Mouse (Mus musculus): ENCODE measurements around the gene Cmtm4. TPM values are rescaled to one million over a fixed set of nuclear protein-coding genes. Genes with fewer than 3 reads are reported as not detected.
"Not testable (repeated sequence)": the region's sequence is repeated elsewhere in the genome, so short reads cannot be mapped to it uniquely, and the experiment has no call there.

Cmtm4 gene
- polyA plus RNA-seq, 1 experiment from 2014 or later: 3.6 TPM

DNA sequence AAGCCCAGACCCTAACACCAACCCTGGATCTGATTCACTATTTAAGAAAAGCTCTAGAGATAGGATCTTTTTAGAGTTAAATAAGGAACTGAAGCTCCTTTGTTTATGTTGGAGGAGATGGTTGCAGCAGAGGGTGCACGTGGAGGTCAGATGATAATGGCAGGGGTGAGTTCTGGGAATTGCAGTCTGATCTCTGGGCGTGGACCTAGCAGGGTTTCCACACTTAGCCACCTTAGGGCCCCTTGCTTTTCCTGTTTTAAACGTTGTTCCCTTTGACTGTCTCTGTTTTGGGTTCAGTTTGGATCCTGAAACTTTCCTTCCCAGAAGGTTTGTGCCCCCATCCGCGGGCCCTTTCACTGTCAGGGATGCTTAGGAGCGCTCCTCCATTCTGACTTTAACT is 87.3 kb downstream of the Cmtm4 start:
- not testable (repeated sequence) for H3K4me1 ChIP-seq (ENCODE audit: control insufficient read depth, insufficient read depth, low read length); ATAC-seq (ENCODE audit: low FRiP score, low TSS enrichment); H3K36me3 ChIP-seq (ENCODE audit: control insufficient read depth, insufficient read depth, low read length); DNase-seq; H3K4me2 ChIP-seq (ENCODE audit: low read length); H3K9me3 ChIP-seq (ENCODE audit: control insufficient read depth, low read length); H3K27me3 ChIP-seq (ENCODE audit: control insufficient read depth, insufficient read depth, low read length); H3K9ac ChIP-seq (replicated peaks; ENCODE audit: low read length); H3K27ac ChIP-seq (replicated peaks; ENCODE audit: low read depth, low read length); H3K4me3 ChIP-seq (replicated peaks; ENCODE audit: low read depth, low read length)
- WGBS: 68% methylated on average over 6 of the region's 6 CpGs

DNA sequence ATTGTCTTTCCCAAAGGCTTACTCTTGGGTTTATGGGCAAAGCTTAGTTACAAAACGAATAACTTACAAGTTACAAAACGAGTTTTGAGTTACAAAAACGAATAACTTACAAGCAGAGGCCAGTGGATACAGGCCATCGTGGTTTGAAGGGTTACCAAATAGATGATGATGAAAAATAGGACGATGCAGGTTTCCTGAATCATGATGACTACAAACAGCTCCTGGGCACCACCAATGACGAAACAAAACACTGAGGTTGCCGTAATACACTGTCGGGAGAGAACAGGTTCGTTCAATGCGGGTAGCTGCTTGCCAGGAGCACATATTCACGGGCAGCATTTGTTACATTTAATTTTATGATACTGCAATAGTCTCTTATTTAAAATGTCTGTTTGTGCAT is 90.6 kb downstream of the Cmtm4 start:
- Histone ChIP-seq H3K27ac (replicated peaks; ENCODE audit: low read depth, low read length) (no peak overlapping the region), H3K36me3 (ENCODE audit: control insufficient read depth, insufficient read depth, low read length) (no peaks in the 10 kb centered on the region), H3K4me2 (ENCODE audit: low read length) (no peak overlapping the region), H3K4me1 (ENCODE audit: control insufficient read depth, insufficient read depth, low read length) (peaks cover 7% of the 10 kb centered on the region; the same call in 1 of the 2 replicates), H3K9ac (replicated peaks; ENCODE audit: low read length) (no peak overlapping the region), H3K4me3 (replicated peaks; ENCODE audit: low read depth, low read length) (no peak overlapping the region), H3K27me3 (ENCODE audit: control insufficient read depth, insufficient read depth, low read length) (no peaks in the 10 kb centered on the region), H3K9me3 (ENCODE audit: control insufficient read depth, low read length) (no peaks in the 10 kb centered on the region)
- no peak for DNase-seq
- 88% methylated on average over 11 of the region's 11 CpGs for WGBS
- ATAC-seq (ENCODE audit: low FRiP score, low TSS enrichment): no peak

DNA sequence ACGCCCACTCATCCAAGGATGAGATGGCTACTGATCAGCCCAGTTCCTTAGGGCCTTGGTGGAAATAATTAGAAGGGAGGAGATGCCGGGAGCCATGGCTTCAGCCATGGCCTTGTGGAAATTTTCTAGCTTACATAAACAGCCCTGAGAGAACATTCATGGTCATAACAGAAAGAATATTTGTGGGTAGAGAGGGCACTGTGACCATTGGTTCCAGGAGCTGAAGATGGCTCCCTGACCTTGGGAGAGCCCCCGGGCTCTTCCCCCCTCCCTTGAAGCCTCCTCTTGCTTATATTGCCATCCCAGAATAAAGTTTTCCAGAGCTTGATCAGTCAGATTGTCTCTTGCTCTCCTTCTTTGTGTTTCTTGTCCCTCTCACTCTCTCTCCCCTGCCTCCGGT is 93.1 kb downstream of the Cmtm4 start:
- 89% methylated on average over 4 of the region's 4 CpGs for WGBS
- H3K4me3 ChIP-seq (replicated peaks; ENCODE audit: low read depth, low read length); H3K9ac ChIP-seq (replicated peaks; ENCODE audit: low read length); H3K27ac ChIP-seq (replicated peaks; ENCODE audit: low read depth, low read length); ATAC-seq (ENCODE audit: low FRiP score, low TSS enrichment); H3K4me1 ChIP-seq (ENCODE audit: control insufficient read depth, insufficient read depth, low read length); H3K27me3 ChIP-seq (ENCODE audit: control insufficient read depth, insufficient read depth, low read length); H3K9me3 ChIP-seq (ENCODE audit: control insufficient read depth, low read length); H3K36me3 ChIP-seq (ENCODE audit: control insufficient read depth, insufficient read depth, low read length); H3K4me2 ChIP-seq (ENCODE audit: low read length); DNase-seq: not testable (repeated sequence)

DNA sequence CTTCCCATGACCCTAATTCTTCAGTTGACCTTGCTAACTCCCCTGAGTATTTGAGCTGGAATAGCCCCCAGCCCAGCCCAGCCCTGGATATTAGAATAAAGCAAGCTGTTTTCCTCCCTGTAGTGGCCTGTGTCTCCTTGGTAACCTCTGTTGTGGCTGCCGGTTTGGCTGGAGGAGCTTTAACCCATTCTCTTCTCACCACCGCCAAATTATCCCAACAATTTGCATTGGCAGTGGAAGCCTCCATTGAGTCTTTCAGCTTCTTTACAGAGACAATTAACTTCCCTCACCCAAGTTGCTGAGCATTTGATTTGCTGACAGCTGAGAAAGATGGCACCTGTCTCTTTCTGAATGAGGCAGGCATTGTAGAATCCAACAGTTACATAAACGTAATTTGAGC is 94.0 kb downstream of the Cmtm4 start:
- H3K4me2 ChIP-seq (ENCODE audit: low read length); H3K9ac ChIP-seq (replicated peaks; ENCODE audit: low read length); H3K9me3 ChIP-seq (ENCODE audit: control insufficient read depth, low read length); H3K27me3 ChIP-seq (ENCODE audit: control insufficient read depth, insufficient read depth, low read length); H3K4me3 ChIP-seq (replicated peaks; ENCODE audit: low read depth, low read length); H3K4me1 ChIP-seq (ENCODE audit: control insufficient read depth, insufficient read depth, low read length); H3K36me3 ChIP-seq (ENCODE audit: control insufficient read depth, insufficient read depth, low read length); H3K27ac ChIP-seq (replicated peaks; ENCODE audit: low read depth, low read length); ATAC-seq (ENCODE audit: low FRiP score, low TSS enrichment): not testable (repeated sequence)
- peak; percentile 59 for DNase-seq
- 4% methylated on average over 3 of the region's 3 CpGs for WGBS

Other genes with a start within 250 kb of the Cmtm4 start
- 6.3 and 8.3 TPM in 2 replicates for gene Bean1, start 225.4 kb downstream of the Cmtm4 start, polyA plus RNA-seq (2014; fragmentation: Nextera tagmentation; extraction: Ambion mirVana)
- gene Tk2, start 147.2 kb downstream of the Cmtm4 start, polyA plus RNA-seq (2014; fragmentation: Nextera tagmentation; extraction: Ambion mirVana): 43.7 and 56.6 TPM in 2 replicates
- gene Cklf, start 144.9 kb downstream of the Cmtm4 start, polyA plus RNA-seq (2014; fragmentation: Nextera tagmentation; extraction: Ambion mirVana): 30.3 and 31.4 TPM in 2 replicates
- gene Cmtm2a, start 102.6 kb downstream of the Cmtm4 start, polyA plus RNA-seq (2014; fragmentation: Nextera tagmentation; extraction: Ambion mirVana): not detected in 2 replicates
- not detected in 2 replicates for gene Gm45711, start 85.7 kb downstream of the Cmtm4 start, polyA plus RNA-seq (2014; fragmentation: Nextera tagmentation; extraction: Ambion mirVana)
- not detected in 2 replicates for gene Cmtm1, start 85.7 kb downstream of the Cmtm4 start, polyA plus RNA-seq (2014; fragmentation: Nextera tagmentation; extraction: Ambion mirVana)
- gene Gm11020, start 74.2 kb downstream of the Cmtm4 start, polyA plus RNA-seq (2014; fragmentation: Nextera tagmentation; extraction: Ambion mirVana): not detected in 2 replicates
- gene Cmtm2b, start 73.6 kb downstream of the Cmtm4 start, polyA plus RNA-seq (2014; fragmentation: Nextera tagmentation; extraction: Ambion mirVana): not detected in 2 replicates
- gene Cmtm3, start 56.4 kb downstream of the Cmtm4 start, polyA plus RNA-seq (2014; fragmentation: Nextera tagmentation; extraction: Ambion mirVana): 28.6 and 36.9 TPM in 2 replicates
- gene Dync1li2, start 47.2 kb upstream of the Cmtm4 start, polyA plus RNA-seq (2014; fragmentation: Nextera tagmentation; extraction: Ambion mirVana): 69.1 and 103 TPM in 2 replicates
- gene Terb1, start 114.1 kb upstream of the Cmtm4 start, polyA plus RNA-seq (2014; fragmentation: Nextera tagmentation; extraction: Ambion mirVana): 0.38 and 0.53 TPM in 2 replicates
- 113 and 122 TPM in 2 replicates for gene Nae1, start 138.8 kb upstream of the Cmtm4 start, polyA plus RNA-seq (2014; fragmentation: Nextera tagmentation; extraction: Ambion mirVana)
- gene Car7, start 138.9 kb upstream of the Cmtm4 start, polyA plus RNA-seq (2014; fragmentation: Nextera tagmentation; extraction: Ambion mirVana): 2.7 and 3.6 TPM in 2 replicates
- gene Pdp2, start 195.6 kb upstream of the Cmtm4 start, polyA plus RNA-seq (2014; fragmentation: Nextera tagmentation; extraction: Ambion mirVana): 17.2 and 18.2 TPM in 2 replicates
- not detected in 2 replicates for gene Cdh16, start 228.6 kb upstream of the Cmtm4 start, polyA plus RNA-seq (2014; fragmentation: Nextera tagmentation; extraction: Ambion mirVana)
- gene Rrad, start 235.5 kb upstream of the Cmtm4 start, polyA plus RNA-seq (2014; fragmentation: Nextera tagmentation; extraction: Ambion mirVana): 2.5 and 3.6 TPM in 2 replicates
- gene Ciao2b, start 246.2 kb upstream of the Cmtm4 start, polyA plus RNA-seq (2014; fragmentation: Nextera tagmentation; extraction: Ambion mirVana): 131 and 148 TPM in 2 replicates